Mouse (Mus musculus) stomach, embryonic 16.5 days (tissue): Measurements from ENCODE around the gene Ssc5d. TPM values are rescaled to one million over a fixed set of nuclear protein-coding genes. Genes with fewer than 3 reads are reported as not detected.

Experiments used
- ATAC-seq: fragments of 200-750 bp; cut with Nextera tagmentation; 2 replicates; pipeline ENCODE4 v1.8.0; 2017; ENCODE audit warnings: moderate number of reproducible peaks, moderate TSS enrichment; ENCODE audit not compliant: insufficient read depth, low FRiP score
- H3K27ac ChIP-seq: fragments of 300-500 bp; sonication (generic); 2 replicates; pipeline ENCODE4 v1.5.1; 2014; ENCODE audit warnings: low read length
- H3K27me3 ChIP-seq: fragments of 300-500 bp; sonication (generic); 2 replicates; pipeline ENCODE4 v1.6.1; 2014; ENCODE audit warnings: low read length, control low read depth, mixed read lengths; ENCODE audit not compliant: control insufficient read depth, insufficient read depth
- H3K36me3 ChIP-seq: fragments of 300-500 bp; sonication (generic); 2 replicates; pipeline ENCODE4 v1.6.1; 2014; ENCODE audit warnings: low read length; ENCODE audit not compliant: control insufficient read depth, insufficient read depth
- H3K4me1 ChIP-seq: fragments of 300-500 bp; sonication (generic); 2 replicates; pipeline ENCODE4 v1.6.1; 2014; ENCODE audit warnings: low read length, control low read depth, mixed read lengths; ENCODE audit not compliant: control insufficient read depth, insufficient read depth
- H3K4me2 ChIP-seq: fragments of 300-500 bp; sonication (generic); 2 replicates; pipeline ENCODE4 v1.6.1; 2014; ENCODE audit warnings: low read depth, low read length, mixed read lengths
- H3K4me3 ChIP-seq: fragments of 300-500 bp; sonication (generic); replicated peaks from 2 replicates; pipeline ENCODE4 v1.5.1; 2014; ENCODE audit warnings: mild to moderate bottlenecking, low read length
- H3K9ac ChIP-seq: fragments of 300-500 bp; sonication (generic); 2 replicates; pipeline ENCODE4 v1.6.1; 2014; ENCODE audit warnings: low read length
- H3K9me3 ChIP-seq: fragments of 300-500 bp; sonication (generic); replicated peaks from 2 replicates; pipeline ENCODE4 v1.6.1; 2016; ENCODE audit warnings: low read length, control low read depth; ENCODE audit not compliant: control insufficient read depth
- WGBS: fragments of 180-500 bp; shearing (Covaris S2); extraction: QIAGEN DNeasy Blood & Tissue Kit; methylation state at CpG from one replicate; pipeline ENCODE4 v1.1.7; 2014; 5-methylcytosine and 5-hydroxymethylcytosine counted together
- polyA plus RNA-seq: library from polyadenylated mRNA; unstranded; fragments of >200 nt; fragmentation: Nextera tagmentation; extraction: Ambion mirVana; gene quantifications from 2 replicates; pipeline ENCODE4 v1.2.1, GENCODE M21; 2015

Ssc5d gene
- polyA plus RNA-seq, 1 experiment from 2014 or later: 3.4 TPM

DNA sequence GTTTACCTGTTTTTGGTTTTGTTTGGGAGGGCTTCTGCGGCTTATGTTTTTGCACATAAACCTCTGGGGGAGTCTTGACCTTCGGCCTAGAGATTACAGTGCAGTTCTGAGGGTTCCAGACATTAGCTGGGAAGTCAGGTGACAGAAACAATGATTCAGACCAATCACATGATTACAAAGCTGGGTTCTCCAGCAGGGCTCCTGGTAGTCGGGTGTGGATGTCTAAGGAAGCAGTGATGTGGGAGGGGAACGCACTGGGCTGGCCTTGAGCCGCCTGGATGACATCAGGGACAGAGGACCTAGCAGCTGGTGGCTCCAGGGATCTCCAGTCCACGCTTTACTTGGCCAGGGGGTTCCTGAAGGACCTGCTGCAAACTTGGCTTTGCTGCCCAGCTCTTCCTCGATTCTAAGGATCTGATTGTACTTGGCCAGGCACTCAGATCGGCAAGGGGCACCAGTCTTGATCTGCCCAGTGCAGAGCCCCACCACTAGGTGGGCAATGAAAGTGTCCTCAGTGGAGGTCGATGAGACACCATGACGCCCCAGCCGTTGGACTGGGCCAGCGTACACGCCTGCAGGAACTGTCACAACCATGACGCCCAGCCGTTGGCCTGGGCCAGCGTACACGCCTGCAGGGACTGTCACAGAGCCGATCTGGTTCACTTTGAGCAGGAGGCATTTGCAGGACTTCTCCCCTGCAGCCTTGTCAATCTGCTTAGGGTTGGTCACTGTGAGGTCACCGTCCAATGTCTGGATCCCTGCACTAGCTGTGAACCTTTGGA is 25.2 kb downstream of the Ssc5d start:
- WGBS: 79% methylated on average over 19 of the region's 19 CpGs

DNA sequence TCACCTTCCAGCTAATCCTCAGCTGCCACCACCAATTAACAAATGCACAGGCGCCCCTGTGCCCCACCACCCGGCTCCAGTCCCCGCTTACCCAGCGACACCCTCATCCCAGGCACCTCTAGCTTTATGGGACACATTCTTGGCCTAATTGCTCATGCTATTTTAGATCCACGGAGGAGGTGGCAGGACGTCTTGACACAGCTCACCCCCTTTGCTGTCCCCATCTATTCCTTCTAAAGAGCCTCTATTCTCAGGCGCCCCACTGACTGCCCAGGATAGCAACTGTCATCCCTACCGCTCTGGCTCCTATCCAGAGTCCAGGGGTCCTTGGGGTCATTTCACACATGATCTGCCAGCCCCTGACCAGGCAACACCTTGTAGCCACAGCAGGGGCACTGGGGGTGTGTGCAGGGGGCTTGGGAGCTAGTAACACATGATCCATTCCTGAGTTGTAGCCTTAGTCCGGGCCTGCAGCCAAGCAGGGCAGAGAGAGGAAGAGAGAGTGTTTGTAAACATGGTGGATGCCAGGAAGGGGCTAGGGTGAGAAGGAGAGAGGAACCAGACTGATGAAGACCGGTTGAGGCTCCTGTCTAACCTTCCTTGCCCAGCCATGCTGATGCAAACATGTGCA is 28.3 kb downstream of the Ssc5d start:
- Histone ChIP-seq H3K4me3 (no peak overlapping the region), H3K27me3 (no peaks in the 10 kb centered on the region), H3K9me3 (no peaks in the 10 kb centered on the region), H3K9ac (no peak overlapping the region), H3K36me3 (no peaks in the 10 kb centered on the region), H3K27ac (no peak overlapping the region), H3K4me1 (no peaks in the 10 kb centered on the region), H3K4me2 (no peak overlapping the region)
- 22% methylated on average over 10 of the region's 10 CpGs for WGBS
- no peak for ATAC-seq

More for the DNA sequence above, 25.2 kb downstream of the Ssc5d start:
- Histone ChIP-seq H3K4me3 (no peak overlapping the region), H3K27me3 (no peaks in the 10 kb centered on the region), H3K4me2 (no peak overlapping the region), H3K27ac (no peak overlapping the region), H3K36me3 (no peaks in the 10 kb centered on the region), H3K9ac (no peak overlapping the region), H3K9me3 (no peaks in the 10 kb centered on the region), H3K4me1 (no peaks in the 10 kb centered on the region)
- no peak for ATAC-seq

DNA sequence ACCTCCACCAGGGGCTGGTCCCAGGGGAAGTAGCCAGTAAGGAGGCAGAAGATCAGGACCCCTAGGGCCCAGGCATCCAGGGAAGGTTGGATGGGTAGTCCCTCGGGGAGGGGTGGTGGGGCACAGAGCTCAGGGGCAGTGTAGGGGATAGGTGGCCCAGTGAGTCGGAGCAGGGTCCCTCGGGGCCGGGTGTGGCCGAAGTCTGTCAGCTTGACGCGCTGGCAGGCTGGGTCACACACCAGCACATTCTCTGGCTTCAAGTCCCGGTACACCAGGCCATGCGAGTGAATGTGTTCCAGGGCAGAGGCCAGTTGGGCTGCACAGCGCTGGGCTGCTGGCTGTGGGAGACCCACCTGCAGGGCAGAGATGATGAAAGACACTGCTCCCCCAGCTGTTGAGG is 31.8 kb downstream of the Ssc5d start:
- Histone ChIP-seq H3K36me3 (no peaks in the 10 kb centered on the region), H3K9me3 (no peaks in the 10 kb centered on the region), H3K27ac (no peak overlapping the region), H3K4me1 (no peaks in the 10 kb centered on the region), H3K4me3 (no peak overlapping the region), H3K4me2 (no peak overlapping the region), H3K9ac (no peak overlapping the region), H3K27me3 (no peaks in the 10 kb centered on the region)
- 78% methylated on average over 10 of the region's 10 CpGs for WGBS
- no peak for ATAC-seq

DNA sequence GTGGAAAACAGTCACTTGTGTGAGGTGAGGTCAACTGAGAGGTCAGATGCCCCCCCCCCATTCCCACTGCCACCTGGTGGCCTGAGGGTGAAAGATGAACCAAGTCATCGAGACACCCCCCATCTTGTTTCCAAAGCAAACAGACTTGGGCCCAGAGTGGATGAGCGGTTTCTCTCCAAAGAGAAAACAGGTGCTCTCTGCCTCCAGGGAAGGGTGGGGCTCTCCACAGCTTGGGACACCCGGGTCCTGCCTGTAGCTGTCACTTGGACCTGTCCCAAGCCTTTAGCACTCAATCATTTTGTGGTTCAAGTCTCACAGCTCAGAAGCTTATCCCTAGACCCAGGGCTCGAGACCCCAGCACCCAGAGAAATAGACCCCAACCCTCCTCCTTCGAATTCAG is 37.9 kb downstream of the Ssc5d start:
- WGBS: 60% methylated on average over 5 of the region's 5 CpGs
- Histone ChIP-seq H3K4me2 (no peak overlapping the region), H3K9me3 (no peaks in the 10 kb centered on the region), H3K4me1 (peaks cover 4% of the 10 kb centered on the region; the same call in 1 of the 2 replicates), H3K36me3 (no peaks in the 10 kb centered on the region), H3K9ac (0 out of 2 replicates have a peak overlapping the region, but pooled peaks have one; percentile 56), H3K27me3 (peaks cover 3% of the 10 kb centered on the region; the same call in 1 of the 2 replicates), H3K4me3 (no peak overlapping the region), H3K27ac (no peak overlapping the region)
- ATAC-seq: no peak

DNA sequence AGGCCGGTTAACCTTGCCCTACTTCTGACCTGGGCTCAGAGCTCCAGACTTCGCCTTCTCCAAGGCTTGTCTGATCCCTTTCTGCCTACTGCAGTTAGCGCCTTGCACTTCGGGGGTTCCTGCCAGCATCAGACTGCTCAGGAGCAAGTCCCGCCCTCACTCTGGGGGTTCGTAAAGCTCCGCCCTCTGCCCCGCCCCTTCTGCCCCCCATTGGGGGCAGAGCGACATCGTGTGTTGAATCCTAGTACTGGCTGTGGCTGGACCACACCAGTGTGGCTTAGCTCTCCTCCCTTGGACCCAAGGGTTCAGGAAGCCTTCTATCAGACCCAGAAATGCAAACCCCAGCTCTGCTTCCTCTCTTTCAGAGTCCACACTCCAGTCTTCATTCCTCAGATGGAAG is 38.7 kb downstream of the Ssc5d start, which contains the start of gene Sbk2:
TSS of gene Sbk2 (minus strand) at position 135 of the 400 bp plus-strand sequence.
- Histone ChIP-seq H3K4me1 (peaks cover 4% of the 10 kb centered on the region; the same call in 1 of the 2 replicates), H3K27ac (no peak within 1 kb of the TSS), H3K27me3 (peaks cover 3% of the 10 kb centered on the region; the same call in 1 of the 2 replicates), H3K9me3 (no peaks in the 10 kb centered on the region), H3K9ac (peak within 1 kb of the TSS; percentile 56), H3K4me2 (peak within 1 kb of the TSS; percentile 36), H3K36me3 (no peaks in the 10 kb centered on the region), H3K4me3 (no peak within 1 kb of the TSS; the same call in 1 of the 2 replicates)
- 5% methylated on average over 10 of the region's 10 CpGs for WGBS
- ATAC-seq: peak; percentile 93

DNA sequence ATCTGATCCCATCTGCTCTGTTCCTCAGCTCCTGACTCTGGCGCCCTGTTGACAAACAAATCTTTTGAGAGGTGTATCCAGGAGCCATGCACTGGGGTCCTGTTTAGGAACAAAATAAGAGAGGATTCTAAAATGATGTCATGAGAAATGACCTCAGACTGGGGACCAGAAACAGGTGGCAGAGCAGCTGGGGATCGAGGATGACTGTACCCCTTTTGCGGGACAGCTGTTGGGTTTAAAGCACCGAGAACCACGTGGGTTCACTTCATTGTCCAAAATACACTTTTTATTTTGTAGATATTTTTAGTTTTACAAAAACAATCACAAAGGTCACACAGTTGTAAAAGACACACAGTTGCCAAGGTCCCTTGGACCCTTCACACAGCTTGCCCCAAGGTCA is 39.4 kb downstream of the Ssc5d start:
- 72% methylated on average over 5 of the region's 5 CpGs for WGBS
- Histone ChIP-seq H3K36me3 (no peaks in the 10 kb centered on the region), H3K27me3 (peaks cover 3% of the 10 kb centered on the region; the same call in 1 of the 2 replicates), H3K4me1 (peaks cover 4% of the 10 kb centered on the region; the same call in 1 of the 2 replicates), H3K4me3 (no peak overlapping the region), H3K9ac (no peak overlapping the region), H3K4me2 (no peak overlapping the region), H3K9me3 (no peaks in the 10 kb centered on the region), H3K27ac (no peak overlapping the region)
- ATAC-seq: no peak

DNA sequence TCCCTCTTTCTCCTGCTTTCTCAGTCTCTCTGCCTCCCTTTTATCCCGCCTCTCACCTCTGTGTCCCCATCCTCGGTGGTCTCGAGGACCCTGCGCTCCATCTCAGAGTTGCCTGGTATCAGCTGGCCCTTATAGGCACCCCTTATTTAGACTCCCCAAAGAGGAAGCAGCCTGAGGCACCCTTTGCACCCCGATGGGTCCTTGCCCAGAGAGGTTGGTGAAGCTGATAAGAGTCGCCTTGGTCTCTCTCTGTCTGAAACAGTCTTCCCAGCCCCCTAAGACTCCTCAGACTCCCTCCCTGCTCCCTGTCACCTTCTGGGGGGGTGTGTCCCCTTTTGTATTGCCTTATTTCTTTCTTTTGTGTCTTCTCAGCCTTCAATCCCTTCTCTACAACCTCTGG is 45.5 kb downstream of the Ssc5d start, which contains the start of gene Sbk3:
TSS of gene Sbk3 (minus strand) at position 101 of the 400 bp plus-strand sequence.
- no peak for ATAC-seq
- H3K27me3 ChIP-seq: peaks cover 3% of the 10 kb centered on the region; the same call in 1 of the 2 replicates
- no peaks in the 10 kb centered on the region for H3K36me3 ChIP-seq
- H3K9ac ChIP-seq: no peak within 1 kb of the TSS
- 37% methylated on average over 6 of the region's 6 CpGs for WGBS
- H3K4me1 ChIP-seq: no peaks in the 10 kb centered on the region
- H3K9me3 ChIP-seq: no peaks in the 10 kb centered on the region
- H3K4me2 ChIP-seq: no peak within 1 kb of the TSS
- H3K4me3 ChIP-seq: no peak within 1 kb of the TSS
- no peak within 1 kb of the TSS for H3K27ac ChIP-seq

DNA sequence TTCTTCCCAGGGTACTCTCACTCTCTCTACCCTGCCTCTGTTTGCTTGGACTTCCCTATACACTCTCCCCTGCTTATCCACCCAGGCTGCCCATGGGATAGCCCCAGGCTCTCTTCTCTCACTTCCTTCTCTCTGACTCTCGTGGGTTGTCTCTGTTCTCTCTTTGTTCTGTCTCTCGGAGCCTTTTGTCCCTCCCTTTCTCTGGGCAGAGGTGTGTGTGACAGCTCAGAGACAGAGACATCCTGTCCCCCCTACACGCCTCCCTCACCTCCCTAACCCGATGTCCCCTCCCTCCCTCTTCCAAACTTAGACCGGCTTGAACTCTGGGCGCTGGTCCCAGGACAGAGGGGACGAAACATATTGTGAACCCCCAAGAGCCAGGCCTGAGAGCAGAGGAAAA is 46.1 kb downstream of the Ssc5d start:
- WGBS: 25% methylated on average over 7 of the region's 7 CpGs
- H3K4me3 ChIP-seq: no peak overlapping the region
- no peaks in the 10 kb centered on the region for H3K4me1 ChIP-seq
- H3K9me3 ChIP-seq: peaks cover under 1% of the 10 kb centered on the region; the same call in 1 of the 2 replicates
- no peak for ATAC-seq
- H3K27me3 ChIP-seq: no peaks in the 10 kb centered on the region
- H3K36me3 ChIP-seq: no peaks in the 10 kb centered on the region
- no peak overlapping the region for H3K4me2 ChIP-seq
- H3K27ac ChIP-seq: no peak overlapping the region
- H3K9ac ChIP-seq: no peak overlapping the region
